Mouse (Mus musculus) E14TG2a.4 (cell line): ENCODE data around the gene Strip1.

Experiments
- CTCF ChIP-seq: conservative IDR thresholded peaks from 2 replicates; pipeline ENCODE4 v1.5.1; 2014; ENCODE audit warnings: low read length
- NANOG ChIP-seq: IDR thresholded peaks from 2 replicates; pipeline ENCODE4 v1.6.1; 2014; ENCODE audit warnings: borderline replicate concordance, low read length, mixed read lengths
- POU5F1 ChIP-seq: IDR thresholded peaks from 2 replicates; pipeline ENCODE4 v1.6.1; 2014; ENCODE audit warnings: low read length, borderline replicate concordance

DNA sequence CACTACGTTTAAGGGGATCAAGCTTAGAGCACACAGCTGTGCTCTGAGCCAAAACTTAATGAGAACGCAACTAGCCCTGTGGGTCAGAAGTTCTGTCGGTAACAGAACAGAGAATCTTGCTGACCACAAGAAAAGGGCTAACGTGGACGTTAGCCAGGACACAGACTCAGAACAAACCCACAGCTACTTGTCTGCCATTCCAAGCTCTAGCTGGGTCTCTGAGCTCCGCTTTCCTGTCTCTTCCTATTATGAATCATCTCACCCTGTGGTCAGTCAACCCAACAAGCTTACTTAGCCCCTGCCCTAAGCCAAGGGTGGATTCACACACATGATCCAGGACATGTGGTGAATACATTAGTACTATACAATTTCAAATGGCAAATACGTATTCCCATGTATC lies 63.7 kb downstream of the Strip1 start:
- TF ChIP-seq CTCF (no peak), POU5F1 (no peak), NANOG (no peak)
